Mouse (Mus musculus): ENCODE data around the gene Gm21103.
"Not testable (repeated sequence)": the region's sequence is repeated elsewhere in the genome, so short reads cannot be mapped to it uniquely, and the experiment has no call there.

Gm21103 gene

GRCm38 (mm10) chr14:6304743-6305142 lies at the start of gene Gm21103:
TSS of gene Gm21103 (minus strand) at chr14:6304843.
- DNase-seq (ENCODE audit: low read depth, low spot score) = not testable (repeated sequence)

GRCm38 (mm10) chr14:6343578-6343977 lies 38.9 kb upstream of the Gm21103 start, which contains the start of gene Gm3618:
TSS of gene Gm3618 (minus strand) at chr14:6343678.
- DNase-seq (ENCODE audit: low read depth, low spot score) = not testable (repeated sequence)

GRCm38 (mm10) chr14:6286931-6287715 lies 17.5 kb downstream of the Gm21103 start, which contains the start of gene Gm3411:
TSS of gene Gm3411 (minus strand) at chr14:6287250.
- DNase-seq (ENCODE audit: low read depth, low spot score) = not testable (repeated sequence)
